Mouse (Mus musculus): ENCODE results near the gene Clec4g. TPM values are rescaled to one million over a fixed set of nuclear protein-coding genes. Genes with fewer than 3 reads are reported as not detected.

Gene Clec4g
- polyA plus RNA-seq, 1 experiment = not detected

DNA sequence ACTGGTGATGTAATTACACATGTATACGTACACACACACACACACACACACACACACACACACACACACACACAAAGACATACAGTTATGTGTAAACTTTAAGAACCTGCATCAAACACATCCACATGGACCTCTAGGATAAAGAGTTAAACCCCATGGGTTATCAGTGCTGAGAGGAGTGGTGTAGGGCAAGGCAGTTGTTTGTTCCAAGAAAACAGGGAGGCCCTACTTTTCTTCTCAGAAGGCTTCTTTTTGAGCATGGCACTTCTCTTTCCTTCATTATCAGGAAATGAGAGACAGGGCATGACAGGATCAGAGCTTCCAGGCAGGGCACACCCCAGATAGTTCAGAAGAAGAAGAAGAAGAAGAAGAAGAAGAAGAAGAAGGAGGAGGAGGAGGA lies 13.6 kb upstream of the Clec4g start:
- Histone ChIP-seq H3K79me2 (ENCODE audit: control insufficient read depth, insufficient read depth) (no peaks in the 10 kb centered on the region), H3ac (ENCODE audit: control insufficient read depth, insufficient read length, low read depth) (no peak overlapping the region), H3K36me3 (ENCODE audit: control insufficient read depth, insufficient read depth) (no peaks in the 10 kb centered on the region), H3K27me3 (ENCODE audit: control insufficient read depth, insufficient read depth, insufficient read length) (no peaks in the 10 kb centered on the region), H3K79me3 (ENCODE audit: low read depth) (no peaks in the 10 kb centered on the region), H3K4me3 (ENCODE audit: insufficient read depth, poor library complexity, severe bottlenecking) (no peak overlapping the region)
- TF ChIP-seq MAX (IDR thresholded peaks at IDR 0.05) (no peak), FOSL1 (IDR thresholded peaks at IDR 0.05; ENCODE audit: insufficient read depth, low read length, poor library complexity, severe bottlenecking) (no peak), MYOD1 (IDR thresholded peaks at IDR 0.05; ENCODE audit: control insufficient read depth, insufficient read length, low read depth) (no peak)

DNA sequence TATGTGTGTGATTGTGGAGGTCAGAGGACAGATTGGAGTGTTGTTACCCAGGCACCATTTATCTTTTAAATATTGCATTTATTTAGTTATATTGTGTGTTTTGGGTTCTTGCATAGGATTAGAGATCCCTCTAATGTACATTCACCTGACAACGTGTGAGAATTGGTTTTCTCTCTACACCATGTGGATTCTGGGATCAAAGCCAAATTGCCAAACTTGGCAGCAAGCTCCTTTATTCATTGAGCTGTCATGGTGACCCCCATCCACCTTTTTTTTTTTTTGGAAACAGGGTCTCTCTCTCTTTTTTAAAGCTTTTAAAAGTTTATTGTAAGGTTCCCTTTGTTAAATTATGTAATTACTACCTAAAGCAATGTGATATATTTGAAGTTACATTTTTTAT lies 590 bp upstream of the Clec4g start:
- Histone ChIP-seq H3ac (ENCODE audit: control insufficient read depth, insufficient read length, low read depth) (no peak overlapping the region), H3K27me3 (ENCODE audit: control insufficient read depth, insufficient read depth, insufficient read length) (no peaks in the 10 kb centered on the region), H3K36me3 (ENCODE audit: control insufficient read depth, insufficient read depth) (no peaks in the 10 kb centered on the region), H3K4me3 (ENCODE audit: insufficient read depth, poor library complexity, severe bottlenecking) (no peak overlapping the region), H3K79me3 (ENCODE audit: low read depth) (no peaks in the 10 kb centered on the region), H3K79me2 (ENCODE audit: control insufficient read depth, insufficient read depth) (no peaks in the 10 kb centered on the region)
- TF ChIP-seq MYOD1 (IDR thresholded peaks at IDR 0.05; ENCODE audit: control insufficient read depth, insufficient read length, low read depth) = no peak
- TF ChIP-seq USF1 (IDR thresholded peaks at IDR 0.05; ENCODE audit: low read depth) = no peak
- no peak for TF ChIP-seq MAX (IDR thresholded peaks at IDR 0.05)
- no peak for TF ChIP-seq CEBPB (IDR thresholded peaks at IDR 0.05; ENCODE audit: low read depth)
- no peak for TF ChIP-seq FOSL1 (IDR thresholded peaks at IDR 0.05; ENCODE audit: insufficient read depth, low read length, poor library complexity, severe bottlenecking)
- no peak for TF ChIP-seq MYOG (IDR thresholded peaks at IDR 0.05; ENCODE audit: control insufficient read depth, extremely low read depth, insufficient read length)
- TF ChIP-seq CTCF (IDR thresholded peaks at IDR 0.05; ENCODE audit: control insufficient read depth, insufficient read depth, insufficient read length) = no peak

- H3ac ChIP-seq (ENCODE audit: control insufficient read depth, insufficient read length, low read depth) = no peak overlapping the region
- H3K79me2 ChIP-seq (ENCODE audit: control insufficient read depth, insufficient read depth) = no peaks in the 10 kb centered on the region
- TF ChIP-seq CTCF (IDR thresholded peaks at IDR 0.05; ENCODE audit: control insufficient read depth, insufficient read depth, insufficient read length) = peak; percentile 76
- TF ChIP-seq MYOD1 (IDR thresholded peaks at IDR 0.05; ENCODE audit: control insufficient read depth, insufficient read length, low read depth) = no peak
- TF ChIP-seq MYOG (IDR thresholded peaks at IDR 0.05; ENCODE audit: control insufficient read depth, extremely low read depth, insufficient read length) = no peak
- TF ChIP-seq MAX (IDR thresholded peaks at IDR 0.05) = no peak
- TF ChIP-seq USF1 (IDR thresholded peaks at IDR 0.05; ENCODE audit: low read depth) = no peak
- no peak for TF ChIP-seq CEBPB (IDR thresholded peaks at IDR 0.05; ENCODE audit: low read depth)
- no peak for TF ChIP-seq FOSL1 (IDR thresholded peaks at IDR 0.05; ENCODE audit: insufficient read depth, low read length, poor library complexity, severe bottlenecking)
- H3K4me3 ChIP-seq (ENCODE audit: insufficient read depth, poor library complexity, severe bottlenecking) = no peak overlapping the region
- H3K79me3 ChIP-seq (ENCODE audit: low read depth) = no peaks in the 10 kb centered on the region
- no peaks in the 10 kb centered on the region for H3K27me3 ChIP-seq (ENCODE audit: control insufficient read depth, insufficient read depth, insufficient read length)
- H3K36me3 ChIP-seq (ENCODE audit: control insufficient read depth, insufficient read depth) = no peaks in the 10 kb centered on the region
These were observed 1.9 kb downstream of the Clec4g start for GRCm38 (mm10) chr8:3718559-3718958.

DNA sequence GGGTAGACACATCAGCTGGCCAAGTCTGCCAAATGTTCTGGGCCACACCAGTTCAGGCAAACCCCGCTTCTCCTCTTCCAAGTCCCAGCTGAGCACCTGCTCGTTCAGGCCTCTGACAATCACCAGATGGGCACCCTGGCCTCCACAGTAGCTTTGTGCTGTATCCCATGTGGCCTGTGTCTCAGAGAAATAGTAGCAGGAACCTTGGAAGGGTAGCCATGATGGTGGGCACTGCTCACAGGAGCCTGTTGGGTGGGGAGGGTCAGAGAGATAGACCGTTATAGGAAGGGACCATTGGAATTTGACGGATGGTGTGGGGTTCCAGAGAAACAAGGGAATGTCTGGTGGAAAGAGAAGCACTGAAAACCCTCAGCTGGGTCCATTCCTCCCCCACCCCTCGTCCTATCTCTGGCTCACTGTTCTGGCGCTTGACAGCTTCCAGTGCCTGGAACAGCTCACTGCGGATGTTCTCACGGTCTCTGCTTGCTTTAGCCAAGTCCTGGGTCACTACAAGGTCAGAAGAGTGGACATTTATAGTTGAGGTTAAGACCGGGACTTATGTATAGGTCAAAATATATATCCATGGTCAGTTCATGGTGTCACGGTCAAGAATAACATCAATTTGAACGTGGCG lies 3.0 kb downstream of the Clec4g start:
- TF ChIP-seq MYOG (IDR thresholded peaks at IDR 0.05; ENCODE audit: control insufficient read depth, extremely low read depth, insufficient read length) (no peak), MAX (IDR thresholded peaks at IDR 0.05) (no peak), MYOD1 (IDR thresholded peaks at IDR 0.05; ENCODE audit: control insufficient read depth, insufficient read length, low read depth) (no peak), USF1 (IDR thresholded peaks at IDR 0.05; ENCODE audit: low read depth) (no peak), CEBPB (IDR thresholded peaks at IDR 0.05; ENCODE audit: low read depth) (no peak), CTCF (IDR thresholded peaks at IDR 0.05; ENCODE audit: control insufficient read depth, insufficient read depth, insufficient read length) (no peak), FOSL1 (IDR thresholded peaks at IDR 0.05; ENCODE audit: insufficient read depth, low read length, poor library complexity, severe bottlenecking) (no peak)
- Histone ChIP-seq H3K27me3 (ENCODE audit: control insufficient read depth, insufficient read depth, insufficient read length) (no peaks in the 10 kb centered on the region), H3K79me3 (ENCODE audit: low read depth) (no peaks in the 10 kb centered on the region), H3ac (ENCODE audit: control insufficient read depth, insufficient read length, low read depth) (no peak overlapping the region), H3K79me2 (ENCODE audit: control insufficient read depth, insufficient read depth) (no peaks in the 10 kb centered on the region), H3K36me3 (ENCODE audit: control insufficient read depth, insufficient read depth) (no peaks in the 10 kb centered on the region), H3K4me3 (ENCODE audit: insufficient read depth, poor library complexity, severe bottlenecking) (no peak overlapping the region)

DNA sequence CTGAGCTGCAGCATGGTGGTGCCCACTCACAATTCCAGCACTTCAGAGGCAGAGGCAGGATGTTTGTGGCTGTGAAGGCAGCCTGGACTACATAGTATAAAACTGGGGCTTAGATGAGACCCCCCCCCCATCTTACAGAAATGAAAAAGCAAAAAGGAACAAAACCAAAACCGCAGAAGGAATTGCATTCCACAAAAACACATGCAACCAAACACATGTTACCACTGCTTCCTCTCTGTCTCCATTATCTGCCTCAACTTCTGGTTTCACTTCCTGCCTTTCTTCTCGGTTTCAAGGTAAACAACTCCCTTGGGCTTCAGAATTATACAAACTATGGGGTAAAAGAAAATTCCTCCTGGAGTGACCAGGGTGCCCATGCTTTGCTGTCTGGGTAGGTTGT lies 8.8 kb downstream of the Clec4g start:
- Histone ChIP-seq H3K27me3 (ENCODE audit: control insufficient read depth, insufficient read depth, insufficient read length) (peaks cover 9% of the 10 kb centered on the region), H3K4me3 (ENCODE audit: insufficient read depth, poor library complexity, severe bottlenecking) (no peak overlapping the region), H3ac (ENCODE audit: control insufficient read depth, insufficient read length, low read depth) (no peak overlapping the region), H3K79me2 (ENCODE audit: control insufficient read depth, insufficient read depth) (no peaks in the 10 kb centered on the region), H3K79me3 (ENCODE audit: low read depth) (no peaks in the 10 kb centered on the region), H3K36me3 (ENCODE audit: control insufficient read depth, insufficient read depth) (no peaks in the 10 kb centered on the region)
- TF ChIP-seq CEBPB (IDR thresholded peaks at IDR 0.05; ENCODE audit: low read depth) = no peak
- TF ChIP-seq CTCF (IDR thresholded peaks at IDR 0.05; ENCODE audit: control insufficient read depth, insufficient read depth, insufficient read length) = no peak
- no peak for TF ChIP-seq MYOG (IDR thresholded peaks at IDR 0.05; ENCODE audit: control insufficient read depth, extremely low read depth, insufficient read length)
- no peak for TF ChIP-seq USF1 (IDR thresholded peaks at IDR 0.05; ENCODE audit: low read depth)
- no peak for TF ChIP-seq FOSL1 (IDR thresholded peaks at IDR 0.05; ENCODE audit: insufficient read depth, low read length, poor library complexity, severe bottlenecking)
- no peak for TF ChIP-seq MYOD1 (IDR thresholded peaks at IDR 0.05; ENCODE audit: control insufficient read depth, insufficient read length, low read depth)
- TF ChIP-seq MAX (IDR thresholded peaks at IDR 0.05) = no peak

DNA sequence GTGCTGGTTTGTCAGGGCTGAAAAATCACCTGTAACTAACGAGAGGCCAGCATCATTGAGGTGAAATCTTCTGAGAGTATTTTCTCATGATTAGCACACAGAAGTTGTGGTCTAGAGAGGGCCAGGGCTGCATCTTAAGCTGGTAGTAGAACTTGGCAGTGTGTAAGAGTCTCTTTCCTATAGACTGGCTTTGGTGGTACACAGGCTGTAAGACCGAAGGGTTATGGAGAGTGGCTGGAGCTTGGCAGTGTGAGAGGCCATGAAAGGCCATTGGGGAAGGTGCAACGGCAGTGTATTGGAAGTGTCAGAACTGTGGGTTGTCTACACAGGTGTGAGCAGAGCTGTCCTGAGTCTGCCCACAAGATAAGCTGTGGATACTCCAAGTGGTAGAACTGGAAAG lies 10.1 kb downstream of the Clec4g start:
- Histone ChIP-seq H3K79me2 (ENCODE audit: control insufficient read depth, insufficient read depth) (no peaks in the 10 kb centered on the region), H3K79me3 (ENCODE audit: low read depth) (no peaks in the 10 kb centered on the region), H3K4me3 (ENCODE audit: insufficient read depth, poor library complexity, severe bottlenecking) (no peak overlapping the region), H3K27me3 (ENCODE audit: control insufficient read depth, insufficient read depth, insufficient read length) (peaks cover 9% of the 10 kb centered on the region), H3K36me3 (ENCODE audit: control insufficient read depth, insufficient read depth) (no peaks in the 10 kb centered on the region), H3ac (ENCODE audit: control insufficient read depth, insufficient read length, low read depth) (no peak overlapping the region)
- TF ChIP-seq MYOD1 (IDR thresholded peaks at IDR 0.05; ENCODE audit: control insufficient read depth, insufficient read length, low read depth) = no peak
- TF ChIP-seq FOSL1 (IDR thresholded peaks at IDR 0.05; ENCODE audit: insufficient read depth, low read length, poor library complexity, severe bottlenecking) = no peak
- TF ChIP-seq MYOG (IDR thresholded peaks at IDR 0.05; ENCODE audit: control insufficient read depth, extremely low read depth, insufficient read length) = no peak
- no peak for TF ChIP-seq MAX (IDR thresholded peaks at IDR 0.05)
- TF ChIP-seq USF1 (IDR thresholded peaks at IDR 0.05; ENCODE audit: low read depth) = no peak
- no peak for TF ChIP-seq CTCF (IDR thresholded peaks at IDR 0.05; ENCODE audit: control insufficient read depth, insufficient read depth, insufficient read length)
- TF ChIP-seq CEBPB (IDR thresholded peaks at IDR 0.05; ENCODE audit: low read depth) = no peak
